Mouse (Mus musculus) adrenal gland, adult 10 weeks (tissue): Measurements from ENCODE around the gene Gm13695. TPM values are rescaled to one million over a fixed set of nuclear protein-coding genes. Genes with fewer than 3 reads are reported as not detected.

Experiments used
- polyA plus RNA-seq: library from polyadenylated mRNA; stranded (reverse); fragments of 350-450 nt; fragmentation: Illumina TruSeq; extraction: RNeasy Lipid Tissue Mini Kit (QIAGEN cat#74804); gene quantifications from one replicate; pipeline ENCODE4 v1.2.3, GENCODE M21; 2014; ENCODE audit warnings: low read depth, low replicate concordance

Gm13695 gene
- polyA plus RNA-seq, result not detected

GRCm38 (mm10) chr2:83967013-83967412 is at the start of gene Gm13695:
TSS of gene Gm13695 (plus strand) at chr2:83967313.

GRCm38 (mm10) chr2:83940931-83941361 is 26.2 kb upstream of the Gm13695 start, which contains the start of gene Zswim2:
TSS of gene Zswim2 (minus strand) at chr2:83941228.

GRCm38 (mm10) chr2:83955393-83955792 is 11.7 kb upstream of the Gm13695 start, which contains the start of gene Gm13698:
TSS of gene Gm13698 (plus strand) at chr2:83955693.

GRCm38 (mm10) chr2:83961203-83961602 is 5.9 kb upstream of the Gm13695 start, which contains the start of gene Gm13693:
TSS of gene Gm13693 (plus strand) at chr2:83961503.

GRCm38 (mm10) chr2:83972823-83973222 is 5.7 kb downstream of the Gm13695 start, which contains the start of gene Gm13696:
TSS of gene Gm13696 (plus strand) at chr2:83973123.

GRCm38 (mm10) chr2:83978633-83979032 is 11.5 kb downstream of the Gm13695 start, which contains the start of gene Gm13694:
TSS of gene Gm13694 (plus strand) at chr2:83978933.

GRCm38 (mm10) chr2:83984443-83984842 is 17.3 kb downstream of the Gm13695 start, which contains the start of gene Gm13697:
TSS of gene Gm13697 (plus strand) at chr2:83984743.

GRCm38 (mm10) chr2:83990253-83990652 is 23.1 kb downstream of the Gm13695 start, which contains the start of gene Gm13691:
TSS of gene Gm13691 (plus strand) at chr2:83990553.

Other genes with a start within 250 kb of the Gm13695 start
- 132 TPM for gene Itgav, start 242.9 kb upstream of the Gm13695 start, polyA plus RNA-seq
- gene Fam171b, start 154.7 kb upstream of the Gm13695 start, polyA plus RNA-seq, result 17.6 TPM
- not detected for gene Zswim2, start 26.1 kb upstream of the Gm13695 start, polyA plus RNA-seq
- not detected for gene Gm13698, start 11.6 kb upstream of the Gm13695 start, polyA plus RNA-seq
- gene Gm13693, start 5.8 kb upstream of the Gm13695 start, polyA plus RNA-seq, result not detected
- not detected for gene Gm13696, start 5.8 kb downstream of the Gm13695 start, polyA plus RNA-seq
- gene Gm13694, start 11.6 kb downstream of the Gm13695 start, polyA plus RNA-seq, result not detected
- not detected for gene Gm13697, start 17.4 kb downstream of the Gm13695 start, polyA plus RNA-seq
- gene Gm13691, start 23.2 kb downstream of the Gm13695 start, polyA plus RNA-seq, result not detected